Mouse (Mus musculus) midbrain, embryonic 11.5 days (tissue): Measurements from ENCODE around the gene Ugt1a8. TPM values are rescaled to one million over a fixed set of nuclear protein-coding genes. Genes with fewer than 3 reads are reported as not detected.
A peak's percentile ranks its signal among the peaks of the same experiment; 100 is the strongest.

ENCODE experiments used
- ATAC-seq: fragments of 200-750 bp; cut with Nextera tagmentation; 2 replicates; pipeline ENCODE4 v1.8.0; 2017; ENCODE audit warnings: moderate TSS enrichment, moderate library complexity; ENCODE audit not compliant: low FRiP score
- DNase-seq: peaks from one replicate; pipeline ENCODE4 v3.0.0; 2015; ENCODE audit warnings: low spot score; ENCODE audit errors: missing footprints
- H3K27ac ChIP-seq: fragments of 300-500 bp; sonication (generic); 2 replicates; pipeline ENCODE4 v1.5.1; 2014; ENCODE audit warnings: low read depth, low read length
- H3K27me3 ChIP-seq: fragments of 300-500 bp; sonication (generic); 2 replicates; pipeline ENCODE4 v1.6.1; 2014; ENCODE audit warnings: mild to moderate bottlenecking, low read length, moderate library complexity, mixed read lengths; ENCODE audit not compliant: control insufficient read depth, insufficient read depth
- H3K36me3 ChIP-seq: fragments of 300-500 bp; sonication (generic); 2 replicates; pipeline ENCODE4 v1.6.1; 2014; ENCODE audit warnings: mild to moderate bottlenecking, low read length, moderate library complexity, mixed read lengths; ENCODE audit not compliant: control insufficient read depth, insufficient read depth
- H3K4me1 ChIP-seq: fragments of 300-500 bp; sonication (generic); 2 replicates; pipeline ENCODE4 v1.6.1; 2014; ENCODE audit warnings: low read length; ENCODE audit not compliant: control insufficient read depth, insufficient read depth
- H3K4me2 ChIP-seq: fragments of 300-500 bp; sonication (generic); 2 replicates; pipeline ENCODE4 v1.6.1; 2014; ENCODE audit warnings: mild to moderate bottlenecking, moderate library complexity
- H3K4me3 ChIP-seq: fragments of 300-500 bp; sonication (generic); 2 replicates; pipeline ENCODE4 v1.5.1; 2014; ENCODE audit warnings: low read depth, low read length
- H3K9ac ChIP-seq: fragments of 300-500 bp; sonication (generic); 2 replicates; pipeline ENCODE4 v1.6.1; 2014; ENCODE audit warnings: low read length
- H3K9me3 ChIP-seq: fragments of 300-500 bp; sonication (generic); 2 replicates; pipeline ENCODE4 v1.6.1; 2016; ENCODE audit warnings: low read length; ENCODE audit not compliant: control insufficient read depth
- WGBS: fragments of 180-500 bp; shearing (Covaris S2); extraction: QIAGEN DNeasy Blood & Tissue Kit; methylation state at CpG from one replicate; pipeline ENCODE4 v1.1.7; 2014; 5-methylcytosine and 5-hydroxymethylcytosine counted together
- polyA plus RNA-seq: library from polyadenylated mRNA; unstranded; fragments of >200 nt; fragmentation: Nextera tagmentation; extraction: Ambion mirVana; gene quantifications from 2 replicates; pipeline ENCODE4 v1.2.1, GENCODE M21; 2014

The Ugt1a8 gene
- polyA plus RNA-seq, 1 experiment from 2014 or later, result not detected

- Histone ChIP-seq H3K4me1 (no peaks in the 10 kb centered on the region), H3K27me3 (no peaks in the 10 kb centered on the region), H3K36me3 (no peaks in the 10 kb centered on the region), H3K9me3 (peaks cover 79% of the 10 kb centered on the region), H3K27ac (no peak overlapping the region), H3K9ac (no peak overlapping the region), H3K4me3 (no peak overlapping the region), H3K4me2 (no peak overlapping the region)
- ATAC-seq, result 0 out of 2 replicates have a peak, but pooled peaks have one; percentile 8
- no peak for DNase-seq
- 69% methylated on average over 7 of the region's 7 CpGs for WGBS
Observed at GRCm38 (mm10) chr1:88228121-88228520, 140.5 kb downstream of the Ugt1a8 start.

GRCm38 (mm10) chr1:88229566-88229965, 142.0 kb downstream of the Ugt1a8 start:
- ATAC-seq (no peak), DNase-seq (no peak)
- H3K9me3 ChIP-seq, result peaks cover 93% of the 10 kb centered on the region
- H3K27ac ChIP-seq, result no peak overlapping the region
- no peak overlapping the region for H3K9ac ChIP-seq
- H3K4me2 ChIP-seq, result no peak overlapping the region
- H3K4me3 ChIP-seq, result no peak overlapping the region
- 78% methylated on average over 3 of the region's 3 CpGs for WGBS
- H3K4me1 ChIP-seq, result no peaks in the 10 kb centered on the region
- no peaks in the 10 kb centered on the region for H3K36me3 ChIP-seq
- H3K27me3 ChIP-seq, result no peaks in the 10 kb centered on the region

GRCm38 (mm10) chr1:88229986-88230385, 142.4 kb downstream of the Ugt1a8 start:
- ATAC-seq (peak; percentile 8; the same call in 1 of the 2 replicates), DNase-seq (no peak)
- H3K27ac ChIP-seq, result no peak overlapping the region
- no peaks in the 10 kb centered on the region for H3K27me3 ChIP-seq
- H3K36me3 ChIP-seq, result no peaks in the 10 kb centered on the region
- no peaks in the 10 kb centered on the region for H3K4me1 ChIP-seq
- peaks cover 98% of the 10 kb centered on the region for H3K9me3 ChIP-seq
- H3K4me2 ChIP-seq, result no peak overlapping the region
- 83% methylated on average over 5 of the region's 5 CpGs for WGBS
- H3K9ac ChIP-seq, result no peak overlapping the region
- no peak overlapping the region for H3K4me3 ChIP-seq

- no peak overlapping the region for H3K9ac ChIP-seq
- no peak for ATAC-seq
- no peaks in the 10 kb centered on the region for H3K4me1 ChIP-seq
- H3K4me3 ChIP-seq, result no peak overlapping the region
- H3K27me3 ChIP-seq, result no peaks in the 10 kb centered on the region
- no peak for DNase-seq
- peaks cover 100% of the 10 kb centered on the region for H3K9me3 ChIP-seq
- H3K27ac ChIP-seq, result no peak overlapping the region
- 68% methylated on average over 7 of the region's 7 CpGs for WGBS
- H3K36me3 ChIP-seq, result no peaks in the 10 kb centered on the region
- H3K4me2 ChIP-seq, result no peak overlapping the region
Observed at GRCm38 (mm10) chr1:88230421-88230820, 142.8 kb downstream of the Ugt1a8 start.

- 76% methylated on average over 6 of the region's 6 CpGs for WGBS
- ATAC-seq, result no peak
- no peak overlapping the region for H3K9ac ChIP-seq
- H3K4me1 ChIP-seq, result no peaks in the 10 kb centered on the region
- H3K9me3 ChIP-seq, result peaks cover 100% of the 10 kb centered on the region
- no peaks in the 10 kb centered on the region for H3K27me3 ChIP-seq
- H3K4me2 ChIP-seq, result no peak overlapping the region
- H3K27ac ChIP-seq, result no peak overlapping the region
- H3K36me3 ChIP-seq, result no peaks in the 10 kb centered on the region
- no peak for DNase-seq
- no peak overlapping the region for H3K4me3 ChIP-seq
Observed at GRCm38 (mm10) chr1:88230981-88231802, 143.6 kb downstream of the Ugt1a8 start.

GRCm38 (mm10) chr1:88231803-88232499, 144.3 kb downstream of the Ugt1a8 start:
- Histone ChIP-seq H3K27me3 (no peaks in the 10 kb centered on the region), H3K27ac (no peak overlapping the region), H3K4me2 (no peak overlapping the region), H3K9ac (no peak overlapping the region), H3K9me3 (peaks cover 97% of the 10 kb centered on the region), H3K36me3 (no peaks in the 10 kb centered on the region), H3K4me3 (no peak overlapping the region), H3K4me1 (no peaks in the 10 kb centered on the region)
- no peak for ATAC-seq
- DNase-seq, result no peak
- WGBS, result 67% methylated on average over 7 of the region's 7 CpGs

GRCm38 (mm10) chr1:88232664-88233380, 145.2 kb downstream of the Ugt1a8 start:
- no peak for ATAC-seq
- Histone ChIP-seq H3K27me3 (no peaks in the 10 kb centered on the region), H3K9ac (no peak overlapping the region), H3K4me3 (no peak overlapping the region), H3K9me3 (peaks cover 97% of the 10 kb centered on the region), H3K36me3 (no peaks in the 10 kb centered on the region), H3K4me1 (no peaks in the 10 kb centered on the region), H3K27ac (no peak overlapping the region), H3K4me2 (no peak overlapping the region)
- DNase-seq, result no peak
- WGBS, result 55% methylated on average over 3 of the region's 3 CpGs

- H3K36me3 ChIP-seq, result no peaks in the 10 kb centered on the region
- DNase-seq (no peak), ATAC-seq (0 out of 2 replicates have a peak, but pooled peaks have one; percentile 4)
- H3K27ac ChIP-seq, result no peak overlapping the region
- 69% methylated on average over 14 of the region's 14 CpGs for WGBS
- no peak overlapping the region for H3K9ac ChIP-seq
- no peaks in the 10 kb centered on the region for H3K27me3 ChIP-seq
- peaks cover 97% of the 10 kb centered on the region for H3K9me3 ChIP-seq
- no peak overlapping the region for H3K4me2 ChIP-seq
- no peak overlapping the region for H3K4me3 ChIP-seq
- no peaks in the 10 kb centered on the region for H3K4me1 ChIP-seq
Observed at GRCm38 (mm10) chr1:88233421-88234247, 146.0 kb downstream of the Ugt1a8 start.
